Mouse (Mus musculus): ENCODE data around the gene Kbtbd2.

Gene Kbtbd2

DNA sequence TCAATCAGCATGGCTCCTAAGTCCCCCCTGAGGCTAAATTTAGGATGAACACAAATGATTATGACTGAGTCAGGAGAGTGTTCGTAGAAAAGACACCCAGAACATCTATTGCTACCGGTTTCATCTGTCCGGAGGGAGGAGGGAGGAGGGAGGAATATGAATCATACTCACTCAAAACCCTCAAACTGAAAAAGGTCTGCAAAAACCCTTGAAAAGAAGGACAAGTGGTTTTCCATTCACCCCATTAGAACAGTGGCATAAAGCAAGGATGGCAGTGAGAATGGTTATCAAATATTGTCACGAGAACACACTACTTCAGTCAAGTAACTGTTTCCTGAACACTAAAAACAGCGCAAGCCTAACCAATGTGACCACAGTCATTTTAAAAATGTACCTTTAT lies 12.5 kb downstream of the Kbtbd2 start:
- no peak for DNase-seq (ENCODE audit: low spot score in 2 of 2)

DNA sequence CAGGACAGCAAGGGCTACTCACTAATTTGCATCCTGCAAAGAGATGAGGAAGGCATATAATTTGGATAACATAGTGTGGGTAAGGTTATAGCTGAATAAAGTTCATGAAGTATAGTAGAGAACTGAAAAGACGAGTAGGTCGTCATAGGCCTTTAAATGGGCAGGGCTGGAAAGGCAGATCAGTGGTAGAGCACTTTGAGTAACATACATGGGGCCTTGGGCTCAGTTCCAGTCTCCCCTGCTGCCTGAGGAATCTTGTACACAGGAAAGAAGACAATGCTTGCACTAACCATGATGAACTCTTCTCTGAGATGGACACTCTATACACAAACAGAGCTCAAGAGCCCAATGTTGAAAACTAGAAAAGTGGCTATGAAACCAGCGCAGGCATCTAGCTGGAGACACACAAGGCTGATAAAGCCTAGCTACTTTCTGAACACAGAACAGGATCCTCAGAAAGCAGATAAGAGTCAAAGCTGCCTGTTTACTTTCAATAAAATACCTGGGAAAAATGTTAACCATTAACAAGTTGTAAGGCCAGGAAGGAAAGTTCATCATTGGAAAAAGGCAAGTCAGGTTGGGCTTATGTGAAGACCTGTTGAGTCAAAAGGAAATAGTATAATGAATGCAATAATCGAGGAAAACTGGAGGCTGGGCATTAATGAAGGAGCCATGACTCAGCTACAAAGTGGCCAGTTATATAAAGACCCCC lies 13.9 kb downstream of the Kbtbd2 start:
- DNase-seq (ENCODE audit: low spot score in 2 of 2), result no peak

DNA sequence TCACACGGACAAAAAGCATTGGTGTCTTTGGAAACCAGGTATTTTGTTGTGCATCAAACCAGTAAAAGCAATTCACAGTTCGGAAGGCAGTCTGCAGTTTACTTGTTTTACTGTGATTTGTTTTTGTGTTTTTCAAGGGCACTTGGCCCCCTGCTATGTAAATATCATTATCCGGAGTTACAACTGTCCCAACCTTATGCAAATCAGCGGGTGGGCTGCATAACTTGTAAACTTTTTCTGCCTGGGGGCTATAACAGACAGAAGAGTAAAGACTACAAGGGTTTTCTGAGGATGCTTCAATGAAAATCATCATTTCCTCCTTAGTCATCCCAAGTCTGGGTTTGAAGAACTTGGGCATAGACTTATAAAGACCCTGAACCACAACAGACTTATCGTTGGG lies 18.0 kb downstream of the Kbtbd2 start:
- no peak for DNase-seq (ENCODE audit: low spot score in 2 of 2)

DNA sequence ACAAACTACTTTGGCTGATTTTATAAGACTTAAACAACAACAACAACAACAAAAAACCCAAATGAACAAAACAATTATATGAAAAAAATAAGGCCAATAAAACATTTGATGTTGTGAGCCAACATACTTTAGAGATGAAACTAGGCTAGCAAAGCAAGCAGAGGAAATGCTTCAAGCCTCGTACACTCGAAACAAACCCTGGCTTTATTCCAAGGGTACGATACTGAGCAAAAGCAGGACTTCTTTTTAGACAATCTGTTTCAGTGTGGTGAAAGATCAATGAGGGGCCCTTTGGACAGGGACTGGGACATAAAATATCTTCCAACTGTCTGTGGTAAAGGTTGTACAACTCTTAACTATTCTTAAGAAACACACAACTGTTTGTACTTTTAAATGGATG lies 21.8 kb downstream of the Kbtbd2 start:
- DNase-seq (ENCODE audit: low spot score in 2 of 2), result no peak

DNA sequence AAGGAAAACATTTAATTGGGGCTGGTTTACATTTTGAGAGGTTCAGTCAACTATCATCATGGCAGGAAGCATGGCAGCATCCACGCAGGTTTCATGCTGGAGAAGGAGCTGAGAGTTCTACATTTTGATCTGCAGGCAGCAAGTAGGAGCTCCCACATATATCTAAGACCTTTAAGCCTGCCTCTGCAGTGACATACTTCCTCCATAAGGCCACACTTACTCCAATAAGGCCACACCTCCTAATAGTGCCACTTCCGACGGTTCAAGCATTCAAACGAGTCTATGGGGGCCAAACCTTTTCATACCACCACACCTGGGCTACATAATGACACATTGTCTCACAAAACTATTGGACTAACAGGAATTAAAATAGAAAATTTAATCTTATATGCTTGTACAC lies 31.9 kb downstream of the Kbtbd2 start:
- no peak for DNase-seq (ENCODE audit: low spot score in 2 of 2)

DNA sequence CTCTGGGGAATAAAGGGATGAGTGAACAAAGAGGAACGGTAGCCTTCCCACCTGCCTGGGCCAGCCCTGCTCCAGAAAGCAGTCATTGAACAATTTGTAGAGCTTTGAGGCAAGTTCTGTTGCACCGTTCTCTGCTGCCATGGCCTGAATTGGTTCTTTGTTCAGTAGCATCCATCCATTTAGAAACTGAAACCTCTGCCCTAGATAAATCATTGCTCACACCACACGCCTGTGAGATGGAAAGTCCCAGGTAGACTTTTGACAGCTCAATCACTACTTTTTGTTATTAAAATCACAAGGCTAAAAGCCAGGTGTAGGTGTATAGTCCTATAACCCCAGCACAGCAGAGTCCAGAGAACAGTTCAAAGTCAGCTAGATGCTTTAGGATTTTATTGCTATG lies 32.3 kb downstream of the Kbtbd2 start:
- DNase-seq (ENCODE audit: low spot score in 2 of 2), result no peak

DNA sequence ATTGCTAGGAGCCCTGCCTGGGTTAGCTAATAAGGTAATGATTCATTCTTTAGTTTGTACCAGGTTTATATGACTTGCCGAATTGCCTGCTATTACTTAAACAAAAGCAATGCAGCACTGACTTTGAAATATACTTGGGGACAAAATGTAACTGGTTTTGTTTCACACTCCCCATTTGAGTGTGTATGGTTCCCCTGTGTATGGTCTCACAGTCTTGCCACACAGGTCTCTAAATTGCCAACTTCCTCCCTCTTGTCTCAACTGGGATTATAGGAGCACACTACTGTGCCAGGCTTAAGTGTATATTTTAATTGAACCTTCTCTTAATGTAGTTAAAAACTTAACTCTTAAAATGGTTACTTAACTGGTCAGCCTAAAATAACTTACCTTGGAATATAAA lies 38.3 kb downstream of the Kbtbd2 start:
- DNase-seq (ENCODE audit: low spot score in 2 of 2), result no peak

DNA sequence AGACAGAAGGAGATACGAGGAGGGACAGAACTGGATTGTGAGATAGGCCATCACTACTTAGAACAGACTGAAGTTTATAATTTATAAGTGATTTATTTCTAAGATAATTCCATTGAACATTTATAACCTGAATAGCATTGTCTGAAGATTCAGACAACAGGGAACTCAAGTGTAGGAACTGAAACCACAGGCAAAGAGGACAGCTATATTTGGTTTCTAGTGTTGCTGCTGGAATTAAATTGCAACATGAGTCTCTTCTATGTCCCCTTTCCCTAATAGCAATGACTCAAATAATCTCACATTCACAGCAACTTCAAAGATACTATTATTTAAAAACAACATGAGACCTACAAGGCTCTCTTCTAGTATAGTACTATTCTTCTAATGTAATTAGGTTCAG lies 41.5 kb downstream of the Kbtbd2 start:
- DNase-seq (ENCODE audit: low spot score in 2 of 2), result no peak

DNA sequence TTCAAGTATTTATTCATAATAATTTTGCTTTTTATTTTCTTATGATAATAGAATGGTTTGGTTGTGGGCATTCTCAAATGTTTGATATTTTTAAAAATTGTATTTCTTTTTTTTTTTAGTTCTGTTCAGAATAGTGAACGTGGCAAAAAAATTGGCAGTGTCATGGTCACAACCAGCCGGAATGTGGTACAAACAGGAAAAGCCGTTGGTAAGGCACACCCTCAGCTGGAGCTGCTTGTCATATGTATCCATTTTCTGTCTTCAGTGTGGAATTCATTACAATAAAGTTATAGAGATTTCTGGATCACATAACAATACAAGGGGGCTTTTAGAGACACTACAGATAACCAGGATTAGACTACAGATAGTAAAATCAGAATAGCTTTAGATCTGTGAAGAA lies 43.9 kb downstream of the Kbtbd2 start:
- no peak for DNase-seq (ENCODE audit: low spot score in 2 of 2)

DNA sequence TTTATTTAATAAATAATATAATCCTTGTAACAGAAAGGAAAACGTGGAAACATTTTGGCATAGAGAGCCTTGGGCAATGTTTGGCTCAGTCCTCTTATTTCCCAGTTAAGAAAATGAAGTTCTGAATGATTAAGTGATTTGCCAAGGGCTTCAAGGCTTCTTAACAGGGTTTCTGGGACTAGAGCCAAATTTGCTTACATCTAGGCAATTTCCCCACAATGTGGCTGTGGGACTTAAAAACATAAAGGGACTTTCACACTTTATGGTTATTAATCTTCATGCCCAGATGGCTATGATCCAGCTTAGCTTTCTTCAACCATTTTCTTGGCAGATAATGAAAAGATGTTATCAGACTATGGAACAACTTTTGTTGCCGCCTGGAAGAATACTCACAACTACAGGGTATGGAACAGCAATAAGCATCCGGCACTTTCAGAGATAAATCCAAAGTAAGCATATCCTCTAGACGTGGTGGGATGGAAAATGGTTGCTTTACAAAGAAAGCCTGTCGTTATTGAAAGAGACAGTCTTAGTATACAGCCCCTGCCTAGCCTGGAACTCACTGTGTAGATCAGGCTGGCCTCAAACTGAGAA lies 51.6 kb downstream of the Kbtbd2 start:
- DNase-seq (ENCODE audit: low spot score in 2 of 2), result no peak

DNA sequence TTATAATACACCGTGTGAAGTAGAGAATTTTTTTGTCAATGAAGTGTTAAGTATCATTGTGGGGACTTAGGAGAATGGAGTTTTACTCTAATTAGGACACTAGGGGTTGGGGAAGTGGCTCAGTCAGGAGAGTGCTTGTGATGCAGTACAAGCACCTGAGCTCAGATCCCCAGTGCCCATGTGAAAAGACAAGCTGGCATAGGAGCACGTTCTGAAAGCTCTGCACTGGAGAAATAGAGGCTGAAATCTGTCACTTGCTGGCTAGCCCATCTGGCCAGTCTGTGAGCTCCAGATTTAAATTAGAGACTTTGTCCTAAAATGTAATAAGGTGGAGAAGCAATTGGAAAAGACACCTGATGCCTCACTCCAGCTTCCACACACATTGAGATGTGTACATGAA lies 65.1 kb downstream of the Kbtbd2 start:
- no peak for DNase-seq (ENCODE audit: low spot score in 2 of 2)
